Mouse (Mus musculus) cerebellum, postnatal 25 days (tissue): ENCODE data around the gene Arhgef10l.

Source experiments
- DNase-seq, 2 experiments: peaks; one replicate each; pipeline ENCODE4 v3.0.0; 2021; ENCODE audit warnings: mixed read lengths in 2 of 2

Arhgef10l gene

GRCm38 (mm10) chr4:140657681-140658575, 7.9 kb downstream of the Arhgef10l start:
- DNase-seq: peak; percentile 57 to 72

- DNase-seq: no peak
Observed at GRCm38 (mm10) chr4:140656529-140656928, 9.3 kb downstream of the Arhgef10l start.

GRCm38 (mm10) chr4:140654798-140655197, 11.0 kb downstream of the Arhgef10l start:
- no peak for DNase-seq

GRCm38 (mm10) chr4:140653835-140654583, 11.8 kb downstream of the Arhgef10l start:
- DNase-seq: no peak

GRCm38 (mm10) chr4:140649731-140650130, 16.1 kb downstream of the Arhgef10l start:
- no peak for DNase-seq

GRCm38 (mm10) chr4:140649207-140649591, 16.6 kb downstream of the Arhgef10l start:
- DNase-seq: peak in 1 of 2 experiments; percentile 57

GRCm38 (mm10) chr4:140648443-140649206, 17.2 kb downstream of the Arhgef10l start:
- DNase-seq: peak; percentile 82 to 84

GRCm38 (mm10) chr4:140647711-140648421, 17.9 kb downstream of the Arhgef10l start:
- peak; percentile 87 to 89 for DNase-seq

GRCm38 (mm10) chr4:140645638-140646037, 20.2 kb downstream of the Arhgef10l start:
- DNase-seq: peak in 1 of 2 experiments; percentile 29

- no peak for DNase-seq
Observed at GRCm38 (mm10) chr4:140644701-140645100, 21.1 kb downstream of the Arhgef10l start.

GRCm38 (mm10) chr4:140644276-140644675, 21.5 kb downstream of the Arhgef10l start:
- peak; percentile 69 to 79 for DNase-seq

- DNase-seq: no peak
Observed at GRCm38 (mm10) chr4:140642378-140642777, 23.4 kb downstream of the Arhgef10l start.

- peak; percentile 82 to 85 for DNase-seq
Observed at GRCm38 (mm10) chr4:140641414-140641918, 24.3 kb downstream of the Arhgef10l start.

GRCm38 (mm10) chr4:140640668-140641067, 25.1 kb downstream of the Arhgef10l start:
- DNase-seq: peak in 1 of 2 experiments; percentile 25

GRCm38 (mm10) chr4:140640242-140640523, 25.6 kb downstream of the Arhgef10l start:
- DNase-seq: peak in 1 of 2 experiments; percentile 14

- peak; percentile 26 to 38 for DNase-seq
Observed at GRCm38 (mm10) chr4:140639431-140640241, 26.2 kb downstream of the Arhgef10l start.

GRCm38 (mm10) chr4:140638591-140638990, 27.2 kb downstream of the Arhgef10l start:
- peak; percentile 31 to 32 for DNase-seq

- DNase-seq: peak; percentile 66 to 70
Observed at GRCm38 (mm10) chr4:140637269-140637668, 28.5 kb downstream of the Arhgef10l start.

- no peak for DNase-seq
Observed at GRCm38 (mm10) chr4:140636312-140636996, 29.4 kb downstream of the Arhgef10l start.

- peak; percentile 66 to 68 for DNase-seq
Observed at GRCm38 (mm10) chr4:140634861-140635388, 30.9 kb downstream of the Arhgef10l start.
